Mouse (Mus musculus) heart, embryonic 16.5 days (tissue): ENCODE data around the gene Tec. TPM values are rescaled to one million over a fixed set of nuclear protein-coding genes. Genes with fewer than 3 reads are reported as not detected.

Experiments
- ATAC-seq: fragments of 200-750 bp; cut with Nextera tagmentation; replicated peaks from 2 replicates; pipeline ENCODE4 v1.8.0; 2017; ENCODE audit warnings: moderate number of reproducible peaks; ENCODE audit not compliant: insufficient read depth, low FRiP score; ENCODE audit errors: extremely low read depth
- H3K27ac ChIP-seq: fragments of 300-500 bp; sonication (generic); 2 replicates; pipeline ENCODE4 v1.5.1; 2014; ENCODE audit warnings: mild to moderate bottlenecking, low read length, control low read depth, moderate library complexity
- H3K27me3 ChIP-seq: fragments of 300-500 bp; sonication (generic); 2 replicates; pipeline ENCODE4 v1.6.1; 2014; ENCODE audit warnings: low read length, mixed read lengths; ENCODE audit not compliant: control insufficient read depth, insufficient read depth
- H3K36me3 ChIP-seq: fragments of 300-500 bp; sonication (generic); 2 replicates; pipeline ENCODE4 v1.6.1; 2014; ENCODE audit not compliant: control insufficient read depth, insufficient read depth
- H3K4me1 ChIP-seq: fragments of 300-500 bp; sonication (generic); 2 replicates; pipeline ENCODE4 v1.6.1; 2014; ENCODE audit warnings: low read length, mixed read lengths; ENCODE audit not compliant: control insufficient read depth, insufficient read depth
- H3K4me2 ChIP-seq: fragments of 300-500 bp; sonication (generic); 2 replicates; pipeline ENCODE4 v1.6.1; 2014; ENCODE audit warnings: low read depth, mild to moderate bottlenecking, control low read depth, low read length
- H3K4me3 ChIP-seq: fragments of 300-500 bp; sonication (generic); 2 replicates; pipeline ENCODE4 v1.5.1; 2014; ENCODE audit warnings: mild to moderate bottlenecking, control low read depth, low read length
- H3K9ac ChIP-seq: fragments of 300-500 bp; sonication (generic); 2 replicates; pipeline ENCODE4 v1.6.1; 2014; ENCODE audit warnings: low read length, control low read depth
- H3K9me3 ChIP-seq: fragments of 300-500 bp; sonication (generic); replicated peaks from 2 replicates; pipeline ENCODE4 v1.6.1; 2016; ENCODE audit warnings: low read length; ENCODE audit not compliant: control insufficient read depth
- WGBS: fragments of 180-500 bp; shearing (Covaris S2); extraction: QIAGEN DNeasy Blood & Tissue Kit; methylation state at CpG from one replicate; pipeline ENCODE4 v1.1.7; 2014; 5-methylcytosine and 5-hydroxymethylcytosine counted together
- polyA plus RNA-seq: library from polyadenylated mRNA; unstranded; fragments of >200 nt; fragmentation: Nextera tagmentation; extraction: Ambion mirVana; gene quantifications from 2 replicates; pipeline ENCODE4 v1.2.1, GENCODE M21; 2015

Tec gene
- polyA plus RNA-seq, 1 experiment from 2014 or later: 23.0 TPM

DNA sequence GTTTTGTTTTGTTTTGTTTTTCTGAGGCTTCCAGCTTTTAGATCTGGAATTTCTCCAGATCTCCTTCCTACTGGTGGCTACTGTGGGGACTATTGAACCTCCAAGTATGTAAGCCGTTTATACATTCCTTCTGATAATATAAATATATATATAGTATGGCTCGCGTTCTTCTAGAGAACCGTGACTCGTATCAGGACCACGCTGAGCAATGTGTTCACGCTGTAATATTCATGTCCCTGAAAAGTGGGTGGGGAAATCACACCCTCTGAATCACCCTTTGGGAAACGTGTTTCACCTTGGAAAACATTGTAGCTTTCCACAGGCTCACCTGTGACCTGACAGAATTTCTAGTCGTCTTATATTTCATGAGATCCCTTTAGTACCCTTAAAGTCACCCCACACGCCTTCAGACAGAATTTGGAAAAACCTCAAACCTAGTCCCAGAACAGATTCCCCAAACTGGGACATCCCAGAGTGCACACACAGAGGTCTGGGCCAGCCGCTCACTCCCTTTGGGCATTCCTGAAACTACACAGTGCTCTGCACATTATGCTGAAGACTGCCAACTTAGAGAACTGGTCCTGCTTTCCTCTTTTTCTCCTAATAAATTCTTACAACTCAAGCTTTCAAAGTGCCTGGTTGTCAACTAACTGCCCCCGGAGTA is 13.6 kb upstream of the Tec start:
- Histone ChIP-seq H3K4me2 (peak overlapping the region; percentile 17; the same call in 1 of the 2 replicates), H3K9ac (peak overlapping the region; percentile 43)
- WGBS: 40% methylated on average over 12 of the region's 12 CpGs

DNA sequence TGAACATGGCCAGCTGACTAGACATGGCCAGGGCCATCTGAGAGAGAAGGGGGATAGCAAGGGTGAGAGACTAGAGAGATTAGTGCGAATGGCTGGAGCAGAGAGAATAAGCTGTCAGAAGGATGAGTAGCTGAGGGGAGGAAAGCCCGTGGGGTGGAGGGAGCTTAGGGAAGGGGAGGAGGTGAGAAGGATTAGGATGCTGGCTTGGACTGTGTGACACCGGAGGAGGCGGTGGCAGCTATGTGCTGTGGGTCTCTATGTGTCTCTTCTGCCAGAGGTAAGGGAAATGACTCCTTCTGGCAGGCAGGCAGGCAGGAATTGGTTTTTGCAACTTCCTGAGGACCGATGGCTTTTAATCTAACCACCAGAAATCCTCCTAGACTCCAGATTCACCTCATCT is 11.5 kb upstream of the Tec start:
- Histone ChIP-seq H3K9ac (no peak overlapping the region), H3K9me3 (no peaks in the 10 kb centered on the region), H3K4me3 (no peak overlapping the region), H3K4me1 (peaks cover 19% of the 10 kb centered on the region), H3K27ac (no peak overlapping the region), H3K4me2 (no peak overlapping the region), H3K36me3 (no peaks in the 10 kb centered on the region), H3K27me3 (no peaks in the 10 kb centered on the region)
- WGBS: 41% methylated on average over 5 of the region's 5 CpGs
- no peak for ATAC-seq

More for the DNA sequence above, 13.6 kb upstream of the Tec start:
- peaks cover 12% of the 10 kb centered on the region for H3K4me1 ChIP-seq
- peak overlapping the region; percentile 92 for H3K27ac ChIP-seq
- H3K36me3 ChIP-seq: no peaks in the 10 kb centered on the region
- H3K4me3 ChIP-seq: no peak overlapping the region
- ATAC-seq: peak; percentile 24; the same call in 1 of the 2 replicates
- no peaks in the 10 kb centered on the region for H3K9me3 ChIP-seq
- H3K27me3 ChIP-seq: no peaks in the 10 kb centered on the region

DNA sequence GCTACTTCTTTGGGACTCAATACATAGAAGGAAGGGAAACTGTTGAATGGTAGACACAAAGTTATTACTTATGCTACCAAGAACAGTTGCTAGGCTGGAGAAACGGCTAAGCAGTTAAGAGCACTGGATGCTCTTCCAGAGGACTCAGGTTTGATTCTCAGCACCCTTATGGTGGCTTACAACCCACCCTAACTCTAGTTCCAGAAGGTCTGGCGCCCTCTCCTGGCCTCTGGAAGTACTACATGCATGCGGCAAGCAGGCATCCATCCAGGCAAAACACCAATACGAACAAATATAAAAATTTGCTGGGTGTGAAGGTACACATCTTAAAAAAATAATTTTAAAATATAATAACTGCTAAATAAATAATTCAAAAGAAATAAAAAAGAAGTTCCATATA is 2.8 kb upstream of the Tec start:
- peaks cover 25% of the 10 kb centered on the region for H3K4me1 ChIP-seq
- H3K27me3 ChIP-seq: no peaks in the 10 kb centered on the region
- WGBS: 78% methylated on average over 4 of the region's 4 CpGs
- no peak overlapping the region for H3K4me2 ChIP-seq
- no peaks in the 10 kb centered on the region for H3K36me3 ChIP-seq
- no peak overlapping the region for H3K4me3 ChIP-seq
- H3K9me3 ChIP-seq: 0 out of 2 replicates have a peak, but pooled peaks cover 3% of the 10 kb centered on the region
- no peak for ATAC-seq
- H3K9ac ChIP-seq: no peak overlapping the region
- no peak overlapping the region for H3K27ac ChIP-seq

DNA sequence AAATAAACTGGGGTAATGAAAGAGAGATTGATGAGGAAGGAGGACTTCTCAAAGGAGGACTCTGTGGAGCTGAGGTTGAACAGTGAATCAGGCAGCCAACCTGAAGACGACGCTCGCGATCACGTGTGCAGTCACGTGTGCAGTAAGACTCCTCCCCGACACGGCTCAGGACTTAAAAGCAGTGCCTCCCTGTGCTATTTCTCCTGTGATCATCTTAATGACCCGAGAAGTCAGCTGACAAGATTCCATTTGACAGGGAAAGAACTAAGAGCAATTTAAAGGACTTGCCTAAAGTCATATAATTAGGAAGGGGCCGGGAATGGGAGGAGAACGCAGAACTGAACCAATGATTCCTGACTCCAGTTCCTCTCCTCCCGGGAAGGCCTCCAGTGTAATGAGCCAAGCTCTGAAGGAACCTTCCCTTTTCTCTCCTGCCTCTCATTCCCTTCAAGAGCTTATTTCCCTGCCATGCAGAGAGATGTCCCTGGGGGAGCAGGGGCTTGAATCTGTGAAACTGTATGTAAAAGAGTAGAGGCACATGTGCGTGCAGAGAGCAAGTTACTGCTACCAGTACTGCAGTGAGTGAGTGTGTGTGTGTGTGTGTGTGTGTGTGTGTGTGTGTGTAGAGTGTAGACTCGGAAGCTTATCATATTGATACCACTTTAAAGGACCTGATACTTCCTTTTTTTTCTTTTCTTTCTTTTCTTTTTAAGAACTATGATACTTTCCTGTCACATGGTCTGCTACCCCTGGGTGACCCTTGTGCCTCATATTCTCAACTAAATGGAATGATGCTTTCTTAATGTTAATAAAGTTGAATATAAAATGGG is 1.7 kb upstream of the Tec start:
- Histone ChIP-seq H3K4me3 (no peak overlapping the region), H3K27ac (no peak overlapping the region), H3K36me3 (no peaks in the 10 kb centered on the region), H3K27me3 (no peaks in the 10 kb centered on the region), H3K4me2 (no peak overlapping the region), H3K9ac (no peak overlapping the region), H3K9me3 (0 out of 2 replicates have a peak, but pooled peaks cover 3% of the 10 kb centered on the region), H3K4me1 (peaks cover 25% of the 10 kb centered on the region)
- no peak for ATAC-seq
- WGBS: 76% methylated on average over 14 of the region's 14 CpGs

DNA sequence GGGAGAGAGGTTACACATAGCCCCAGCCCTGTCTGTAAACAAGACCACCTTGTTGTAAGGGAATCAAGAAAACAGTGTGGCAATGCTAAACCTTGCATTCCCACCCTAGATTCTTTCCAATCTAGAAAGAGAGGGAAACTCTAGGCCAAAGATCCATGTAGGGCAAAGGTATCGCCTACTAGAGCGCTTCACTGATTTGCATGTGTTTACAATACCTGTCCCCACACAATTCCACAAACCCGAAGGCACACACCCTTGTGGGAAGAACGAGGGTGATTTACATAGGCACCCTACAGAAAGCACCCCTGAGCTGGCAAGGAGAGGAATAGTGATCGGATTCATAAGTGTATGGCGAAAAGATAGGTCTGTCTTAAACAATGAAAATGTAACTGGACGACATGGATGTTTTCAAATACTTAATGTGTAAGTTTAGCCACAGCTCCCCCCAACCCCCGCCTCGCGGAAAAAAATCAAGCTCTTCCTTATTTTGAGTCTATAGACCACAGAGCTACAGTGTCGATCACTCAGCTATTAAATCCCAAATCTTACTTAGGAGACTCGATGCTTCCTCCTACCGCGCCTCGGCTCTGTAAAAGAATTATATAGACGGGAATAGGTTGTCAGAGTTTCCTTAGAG is 1.1 kb downstream of the Tec start:
- no peaks in the 10 kb centered on the region for H3K36me3 ChIP-seq
- 0 out of 2 replicates have a peak, but pooled peaks cover 3% of the 10 kb centered on the region for H3K9me3 ChIP-seq
- 38% methylated on average over 16 of the region's 16 CpGs for WGBS
- peak overlapping the region; percentile 94 for H3K4me2 ChIP-seq
- H3K27me3 ChIP-seq: no peaks in the 10 kb centered on the region
- peaks cover 25% of the 10 kb centered on the region for H3K4me1 ChIP-seq
- peak overlapping the region; percentile 82 for H3K9ac ChIP-seq
- H3K4me3 ChIP-seq: peak overlapping the region; percentile 85
- ATAC-seq: no peak
- H3K27ac ChIP-seq: no peak overlapping the region

DNA sequence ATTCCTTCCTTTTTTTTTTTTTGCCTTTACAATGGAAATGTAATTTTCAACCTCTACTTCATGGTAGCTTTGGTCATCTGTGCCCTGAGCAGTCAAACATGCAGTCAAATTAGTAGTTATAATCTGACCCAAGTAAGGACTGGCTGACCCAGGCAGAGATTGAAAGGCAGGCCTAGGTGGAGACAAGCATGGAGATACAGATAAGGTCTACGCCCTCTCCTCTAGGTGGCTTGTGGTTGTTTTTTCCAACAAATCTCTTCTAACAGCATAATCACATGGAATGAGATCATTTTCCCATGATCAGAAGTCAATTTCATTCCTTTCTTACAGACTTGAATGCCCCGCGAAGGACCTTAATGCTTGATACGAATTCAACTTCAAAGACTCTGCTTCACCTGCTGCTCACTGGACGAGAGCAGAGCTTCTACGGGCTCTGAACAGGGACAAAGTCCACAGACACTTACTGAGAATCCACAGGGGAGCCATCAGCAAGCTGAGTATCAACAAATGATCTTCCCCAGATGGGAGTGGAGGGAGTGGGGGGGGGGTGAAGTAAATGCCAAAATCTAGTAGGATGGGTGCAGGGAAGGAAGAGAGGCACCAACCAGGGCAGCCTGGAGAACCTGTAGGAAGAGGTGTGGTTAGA is 1.9 kb downstream of the Tec start:
- peak overlapping the region; percentile 94 for H3K4me2 ChIP-seq
- WGBS: 65% methylated on average over 6 of the region's 6 CpGs
- no peaks in the 10 kb centered on the region for H3K27me3 ChIP-seq
- peak overlapping the region; percentile 14; the same call in 1 of the 2 replicates for H3K4me3 ChIP-seq
- H3K9me3 ChIP-seq: 0 out of 2 replicates have a peak, but pooled peaks cover 3% of the 10 kb centered on the region
- no peak overlapping the region for H3K27ac ChIP-seq
- no peak overlapping the region for H3K9ac ChIP-seq
- H3K4me1 ChIP-seq: peaks cover 25% of the 10 kb centered on the region
- no peaks in the 10 kb centered on the region for H3K36me3 ChIP-seq
- ATAC-seq: no peak

DNA sequence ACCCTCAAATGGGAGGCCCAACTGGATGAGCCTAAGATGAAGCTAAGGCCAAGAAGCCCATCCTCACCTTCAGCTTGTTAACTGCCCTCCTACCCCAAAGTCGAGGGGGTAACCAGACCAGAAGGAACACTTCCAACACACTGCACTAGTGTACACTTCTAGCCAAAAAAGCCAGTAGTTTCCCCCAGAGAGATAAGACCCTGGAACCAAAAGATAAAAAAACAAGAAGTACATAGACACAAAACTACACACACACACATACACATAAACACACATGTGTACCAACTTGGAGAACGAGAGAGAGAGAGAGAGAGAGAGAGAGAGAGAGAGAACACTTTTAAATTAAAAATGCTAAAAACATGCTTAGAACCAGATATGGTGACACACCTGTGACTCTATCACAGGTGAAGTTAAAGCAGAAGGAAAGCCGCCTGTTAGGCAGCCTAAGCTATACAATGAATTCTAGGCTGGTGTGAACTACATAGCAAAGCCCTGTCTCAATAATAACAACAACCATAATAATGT is 3.6 kb downstream of the Tec start:
- Histone ChIP-seq H3K27me3 (no peaks in the 10 kb centered on the region), H3K27ac (no peak overlapping the region), H3K9me3 (peaks cover 3% of the 10 kb centered on the region; the same call in 1 of the 2 replicates), H3K4me2 (no peak overlapping the region), H3K4me1 (peaks cover 25% of the 10 kb centered on the region), H3K36me3 (peaks cover 3% of the 10 kb centered on the region; the same call in 1 of the 2 replicates), H3K4me3 (no peak overlapping the region), H3K9ac (no peak overlapping the region)
- no peak for ATAC-seq
- WGBS: 76% methylated on average over 3 of the region's 3 CpGs

DNA sequence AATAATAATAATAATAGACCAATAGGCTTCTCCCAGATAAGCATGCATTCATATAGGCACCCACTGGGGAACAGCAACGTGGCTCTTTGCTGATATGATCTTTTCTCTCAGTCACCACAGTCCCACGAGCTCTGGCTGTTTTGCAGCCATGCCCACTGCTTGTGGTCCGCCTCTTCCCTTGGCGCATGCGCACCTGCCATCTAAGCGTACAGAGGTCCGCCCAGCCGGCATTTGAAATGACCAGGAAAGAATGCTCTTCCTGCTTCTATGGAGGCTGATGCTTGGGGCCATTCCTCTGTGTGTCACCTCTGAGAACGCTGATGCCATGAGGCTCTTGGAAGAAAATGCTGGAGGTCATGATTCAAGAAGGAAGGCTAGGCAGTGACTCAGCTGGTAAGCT is 5.1 kb downstream of the Tec start:
- H3K36me3 ChIP-seq: peaks cover 5% of the 10 kb centered on the region; the same call in 1 of the 2 replicates
- no peak overlapping the region for H3K9ac ChIP-seq
- peaks cover 5% of the 10 kb centered on the region; the same call in 1 of the 2 replicates for H3K9me3 ChIP-seq
- no peak overlapping the region for H3K4me2 ChIP-seq
- H3K27ac ChIP-seq: no peak overlapping the region
- H3K4me3 ChIP-seq: no peak overlapping the region
- peaks cover 19% of the 10 kb centered on the region for H3K4me1 ChIP-seq
- no peaks in the 10 kb centered on the region for H3K27me3 ChIP-seq
- 80% methylated on average over 9 of the region's 9 CpGs for WGBS
- ATAC-seq: no peak
